Mouse (Mus musculus) lung, postnatal 25 days (tissue): ENCODE measurements around the gene Cdipt.

Experiments
- DNase-seq: peaks from one replicate; pipeline ENCODE4 v3.0.0; 2022; ENCODE audit warnings: low spot score

The Cdipt gene

GRCm38 (mm10) chr7:127025556-127026160 is 49.9 kb downstream of the Cdipt start:
- DNase-seq: no peak

DNA sequence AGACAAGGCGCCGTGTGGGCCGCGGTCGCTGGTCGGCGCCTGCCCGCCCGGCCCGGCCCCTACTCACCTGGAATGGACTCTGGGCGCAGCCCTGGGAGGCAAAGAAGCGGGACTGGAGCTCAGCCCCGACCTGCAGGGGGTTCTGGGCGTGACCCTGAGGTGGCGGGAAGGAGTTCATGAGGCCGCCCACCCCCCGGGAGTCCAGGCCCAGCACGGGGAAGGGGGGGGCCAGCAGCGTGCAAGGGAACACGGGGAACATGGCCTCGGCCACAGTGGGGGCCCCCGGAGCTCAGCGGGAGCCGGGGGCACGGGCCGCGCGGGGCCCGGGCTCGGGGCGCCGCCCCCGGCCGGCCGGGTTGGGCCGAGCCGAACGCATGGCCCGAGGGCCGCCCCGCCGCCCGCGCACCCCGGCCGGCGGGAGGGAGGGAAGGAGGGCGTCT is 50.5 kb downstream of the Cdipt start:
- peak; percentile 51 for DNase-seq

DNA sequence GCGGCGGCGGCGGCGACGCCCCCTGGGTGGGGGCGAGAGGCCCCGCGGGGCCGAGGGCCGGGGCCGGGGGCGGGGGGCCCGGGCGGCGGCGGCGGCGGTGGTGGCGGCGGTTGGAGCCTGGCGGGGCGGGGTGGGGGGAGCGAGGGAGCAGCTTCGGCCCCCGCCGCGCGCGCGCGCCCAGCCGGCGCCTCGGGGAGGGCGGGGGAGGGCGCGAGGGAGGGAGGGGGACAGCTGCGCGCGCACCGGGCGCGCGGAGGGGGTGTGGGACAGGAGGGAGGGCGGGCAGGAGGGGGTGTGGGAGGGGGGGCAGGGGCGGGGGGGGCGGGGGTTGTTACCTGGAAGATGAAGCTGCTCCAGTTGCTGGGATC is 50.9 kb downstream of the Cdipt start:
- DNase-seq: no peak

- peak; percentile 99 for DNase-seq
Observed at GRCm38 (mm10) chr7:127026984-127027726, 51.4 kb downstream of the Cdipt start, which contains the start of gene Maz. Maz (minus strand) TSS chr7:127027037.

DNA sequence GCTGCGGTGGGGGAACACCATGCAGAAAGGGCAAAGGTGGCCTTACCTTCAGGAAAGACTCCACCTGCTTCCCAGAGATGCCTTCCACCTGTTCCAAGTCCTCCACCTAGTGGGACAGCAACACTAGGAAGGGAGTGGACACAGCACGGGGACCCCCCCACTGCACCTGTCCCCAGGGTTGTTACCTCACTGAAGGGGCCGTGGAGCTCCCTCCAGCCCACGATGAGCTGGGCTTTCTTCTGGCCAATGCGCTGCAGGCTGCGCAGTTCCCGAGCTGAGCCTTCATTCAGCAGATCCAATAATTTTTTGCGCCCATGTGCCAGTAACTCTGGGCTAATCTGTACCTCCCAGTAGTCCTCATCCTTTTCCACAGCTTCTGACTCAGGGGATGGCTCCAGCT is 52.2 kb downstream of the Cdipt start:
- DNase-seq: no peak
